11 mouse cellular contexts compared by ENCODE assay signal in the genomic region with DNA sequence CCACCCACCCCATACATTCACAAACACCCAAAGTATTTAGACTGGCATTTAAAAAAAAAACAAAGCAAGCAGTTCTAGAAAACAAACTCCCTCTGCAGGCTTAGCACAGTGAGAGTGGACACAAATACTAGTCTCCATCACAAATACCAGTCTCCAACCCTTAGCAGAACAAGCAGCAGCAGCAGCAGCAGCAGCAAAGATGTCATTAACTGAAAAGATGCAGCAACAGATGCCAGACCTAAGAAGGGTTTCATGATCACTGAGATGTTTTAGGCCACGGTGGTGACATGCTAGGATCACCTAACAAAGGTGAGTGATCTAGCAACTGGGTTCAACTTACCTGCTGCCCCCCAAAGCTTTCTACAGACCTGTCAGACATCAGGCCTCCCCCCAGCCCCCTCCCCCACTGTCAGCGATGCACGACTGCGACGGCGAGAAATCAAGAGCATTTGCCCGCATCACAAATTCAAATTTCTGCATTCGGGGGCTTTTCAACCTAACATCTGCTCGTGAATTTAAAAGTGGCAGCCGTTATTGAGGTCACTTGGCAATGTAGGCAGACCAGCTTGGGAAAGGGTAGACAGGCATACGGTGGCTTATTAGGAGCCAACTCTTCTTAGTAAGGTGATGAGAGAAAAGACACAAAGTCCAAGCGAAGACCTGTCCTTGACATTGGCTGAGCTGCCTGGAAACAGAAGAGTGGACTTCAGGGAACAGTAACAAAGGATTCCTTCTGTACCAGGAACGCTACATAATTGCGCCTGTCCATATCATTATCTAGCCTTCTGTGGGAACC. TPM values are rescaled to one million over a fixed set of nuclear protein-coding genes. Genes with fewer than 3 reads are reported as not detected.
DNase-seq lines count a peak whose midpoint lies in the region; ATAC-seq and TF ChIP-seq lines count a peak whose summit lies in the region.
"Had no signal": no experiment of that assay in that cellular context is flagged by ENCODE, and none has a peak within 500 bp of the region (broad histone marks: within the 10 kb centered on the region; RNA-seq: fewer than 3 reads in every experiment).

No protein-coding gene starts in this region.

- H3K4me1 ChIP-seq in kidney, adult 2 months (ENCODE audit: control insufficient read depth, insufficient read depth, low read length) = peaks cover 20% of the 10 kb centered on the region
- H3K4me1 ChIP-seq in kidney, embryonic 14.5 days (ENCODE audit: control insufficient read depth, insufficient read depth, low read length) = peaks cover 3% of the 10 kb centered on the region; the same call in 1 of the 2 replicates
- peaks cover 23% of the 10 kb centered on the region for H3K4me1 ChIP-seq in brown adipose tissue, adult 24 weeks (ENCODE audit: control insufficient read depth, insufficient read depth, insufficient read length, low read length)
- peaks cover 16% of the 10 kb centered on the region; the same call in 1 of the 2 replicates for H3K4me1 ChIP-seq in forebrain, embryonic 11.5 days (replicated peaks; ENCODE audit: control insufficient read depth, insufficient read depth, low read length)
- H3K4me1 ChIP-seq in midbrain, embryonic 11.5 days (ENCODE audit: control insufficient read depth, insufficient read depth, low read length) = peaks cover 24% of the 10 kb centered on the region

- no peaks in the 10 kb centered on the region for H3K9me3 ChIP-seq in kidney, embryonic 14.5 days (ENCODE audit: control insufficient read depth, low read length)
- no peaks in the 10 kb centered on the region for H3K9me3 ChIP-seq in forebrain, embryonic 11.5 days (ENCODE audit: control insufficient read depth, low read length)
- H3K9me3 ChIP-seq in midbrain, embryonic 11.5 days (ENCODE audit: control insufficient read depth, low read length) = no peaks in the 10 kb centered on the region
- H3K9me3 ChIP-seq: G1E had no signal

- no peak for TF ChIP-seq CTCF in kidney, adult 2 months (conservative IDR thresholded peaks at IDR 0.05; ENCODE audit: insufficient read depth, insufficient read length, low read depth, low read length)

- H3K4me2 ChIP-seq in kidney, embryonic 14.5 days (replicated peaks; ENCODE audit: low read depth, low read length) = no peak overlapping the region
- 0 out of 2 replicates have a peak overlapping the region, but pooled peaks have one; percentile 9 for H3K4me2 ChIP-seq in forebrain, embryonic 11.5 days (ENCODE audit: low read depth, low read length, severe bottlenecking)
- H3K4me2 ChIP-seq in midbrain, embryonic 11.5 days = 0 out of 2 replicates have a peak overlapping the region, but pooled peaks have one; percentile 8
- H3K4me2 ChIP-seq: liver, embryonic 11.5 days had no signal

- TF ChIP-seq POLR2A in kidney, adult 2 months (IDR thresholded peaks at IDR 0.05; ENCODE audit: low read depth, low read length) = no peak

- WGBS in kidney, adult 2 months = 66% methylated on average over 14 of the region's 14 CpGs
- 76% methylated on average over 14 of the region's 14 CpGs for WGBS in kidney, embryonic 14.5 days
- WGBS in forebrain, embryonic 11.5 days = 31% methylated on average over 14 of the region's 14 CpGs
- 38% methylated on average over 14 of the region's 14 CpGs for WGBS in midbrain, embryonic 11.5 days

- ATAC-seq in kidney, embryonic 14.5 days (ENCODE audit: low FRiP score, low TSS enrichment) = no peak
- ATAC-seq in forebrain, embryonic 11.5 days (replicated peaks; ENCODE audit: low FRiP score) = no peak; the same call in 1 of the 2 replicates
- peak; percentile 25 for ATAC-seq in midbrain, embryonic 11.5 days (ENCODE audit: low FRiP score)
- ATAC-seq: intestine, embryonic 16.5 days had no signal

- H3K9ac ChIP-seq in kidney, embryonic 14.5 days (ENCODE audit: low read depth, low read length) = no peak overlapping the region
- no peak overlapping the region; the same call in 1 of the 2 replicates for H3K9ac ChIP-seq in forebrain, embryonic 11.5 days (ENCODE audit: low read length)
- no peak overlapping the region for H3K9ac ChIP-seq in midbrain, embryonic 11.5 days (ENCODE audit: low read length)

- H3K27ac ChIP-seq in kidney, adult 2 months (ENCODE audit: insufficient read depth, low read depth, low read length) = no peak overlapping the region
- no peak overlapping the region for H3K27ac ChIP-seq in kidney, embryonic 14.5 days (ENCODE audit: low read depth, low read length)
- peak overlapping the region; percentile 78 for H3K27ac ChIP-seq in brown adipose tissue, adult 24 weeks (replicated peaks; ENCODE audit: low read depth, low read length)
- H3K27ac ChIP-seq in forebrain, embryonic 11.5 days (ENCODE audit: low read depth, low read length) = peak overlapping the region; percentile 82
- H3K27ac ChIP-seq in midbrain, embryonic 11.5 days (ENCODE audit: low read depth, low read length) = peak overlapping the region; percentile 40

- H3K4me3 ChIP-seq in kidney, adult 2 months (ENCODE audit: insufficient read depth, low read depth, low read length) = no peak overlapping the region
- H3K4me3 ChIP-seq in kidney, embryonic 14.5 days (ENCODE audit: low read length) = no peak overlapping the region
- no peak overlapping the region for H3K4me3 ChIP-seq in brown adipose tissue, adult 24 weeks (ENCODE audit: insufficient read depth, low read depth, low read length)
- no peak overlapping the region for H3K4me3 ChIP-seq in forebrain, embryonic 11.5 days (ENCODE audit: low read depth, low read length)
- no peak overlapping the region for H3K4me3 ChIP-seq in midbrain, embryonic 11.5 days (ENCODE audit: low read depth, low read length)

- peak; percentile 46 for DNase-seq in kidney, adult 2 months
- peak; percentile 56 for DNase-seq in forebrain, embryonic 11.5 days (ENCODE audit: low spot score)
- DNase-seq in midbrain, embryonic 11.5 days (ENCODE audit: low spot score, missing footprints) = no peak
- no peak for DNase-seq in gastrocnemius, postnatal 25 days
- DNase-seq in adrenal gland, postnatal 4 days (ENCODE audit: low spot score in 2 of 2) = no peak
- DNase-seq in adrenal gland, postnatal 14 days = no peak

- H3K27me3 ChIP-seq in kidney, adult 2 months (replicated peaks; ENCODE audit: control insufficient read depth, insufficient read depth, low read length) = no peaks in the 10 kb centered on the region
- H3K27me3 ChIP-seq in kidney, embryonic 14.5 days (ENCODE audit: control insufficient read depth, insufficient read depth, low read length) = no peaks in the 10 kb centered on the region
- no peaks in the 10 kb centered on the region for H3K27me3 ChIP-seq in forebrain, embryonic 11.5 days (ENCODE audit: control insufficient read depth, insufficient read depth, low read length)
- H3K27me3 ChIP-seq in midbrain, embryonic 11.5 days (ENCODE audit: control insufficient read depth, insufficient read depth, low read length) = peaks cover 13% of the 10 kb centered on the region; the same call in 1 of the 2 replicates

- no peaks in the 10 kb centered on the region for H3K36me3 ChIP-seq in kidney, adult 2 months (ENCODE audit: control insufficient read depth, insufficient read depth, low read length)
- H3K36me3 ChIP-seq in kidney, embryonic 14.5 days (ENCODE audit: control insufficient read depth, insufficient read depth, low read length) = no peaks in the 10 kb centered on the region
- H3K36me3 ChIP-seq in forebrain, embryonic 11.5 days (ENCODE audit: control insufficient read depth, insufficient read depth, low read length) = no peaks in the 10 kb centered on the region
- H3K36me3 ChIP-seq in midbrain, embryonic 11.5 days (ENCODE audit: control insufficient read depth, insufficient read depth, low read length) = no peaks in the 10 kb centered on the region
- H3K36me3 ChIP-seq: G1E had no signal

RNA-seq across cellular contexts. Expression of gene Zbtb38, which starts 26.1 kb away (rescaled TPM):
- polyA plus RNA-seq in kidney, adult 2 months (2012; rRNA removed) = 10.2 and 12.9 TPM in 2 replicates
- polyA plus RNA-seq in kidney, embryonic 14.5 days (2014; fragmentation: Nextera tagmentation; extraction: Ambion mirVana) = 15.6 and 20.5 TPM in 2 replicates
- 16.8 and 18.7 TPM in 2 replicates for polyA plus RNA-seq in brown adipose tissue, adult 24 weeks (2012; ENCODE audit: insufficient read depth, insufficient read length, missing spikeins)
- polyA plus RNA-seq in forebrain, embryonic 11.5 days (2014; fragmentation: Nextera tagmentation; extraction: Ambion mirVana) = 10.5 and 11.1 TPM in 2 replicates
- 11.3 and 11.9 TPM in 2 replicates for polyA plus RNA-seq in midbrain, embryonic 11.5 days (2014; fragmentation: Nextera tagmentation; extraction: Ambion mirVana)
- total RNA-seq in gastrocnemius, postnatal 25 days (2021) = 10 to 100 TPM; 19.3 to 19.8 TPM
- 10 to 100 TPM; 42.8 to 43.1 TPM for total RNA-seq in adrenal gland, postnatal 4 days (2021)
- total RNA-seq in adrenal gland, postnatal 14 days (2021) = 41.5 and 52.1 TPM in 2 replicates

Comparison
In these comparisons a context has a peak if more than half of its experiments do, and no peak if none do; other contexts are left out.
1. DNase-seq: peak in kidney, adult 2 months (single experiment) and forebrain, embryonic 11.5 days (single experiment); none in midbrain, embryonic 11.5 days (single experiment), gastrocnemius, postnatal 25 days (single experiment), adrenal gland, postnatal 4 days (0 of 2) and adrenal gland, postnatal 14 days (single experiment).
2. H3K27ac ChIP-seq: peak in brown adipose tissue, adult 24 weeks (single experiment), forebrain, embryonic 11.5 days (single experiment) and midbrain, embryonic 11.5 days (single experiment); none in kidney, adult 2 months (single experiment) and kidney, embryonic 14.5 days (single experiment).